Mouse (Mus musculus) CH12.LX (cell line): ENCODE measurements around the gene Shisa4.

Experiments used
- CHD1 ChIP-seq: IDR thresholded peaks from 2 replicates; pipeline ENCODE4 v1.6.1; 2012; ENCODE audit warnings: low read depth, low read length, improper control_type of control experiment, inconsistent platforms
- CTCF ChIP-seq, 2 experiments: IDR thresholded peaks in 1 of 2; conservative IDR thresholded peaks in 1 of 2; 2 replicates each; pipeline ENCODE4 v1.5.1; 2011 to 2012; ENCODE audit warnings: low read depth in 2 of 2, low read length in 2 of 2, improper control_type of control experiment in 1 of 2, inconsistent platforms in 1 of 2, mild to moderate bottlenecking in 1 of 2, moderate library complexity in 1 of 2
- ELF1 ChIP-seq: IDR thresholded peaks from 2 replicates; pipeline ENCODE4 v1.6.1; 2014; ENCODE audit warnings: low read depth, mild to moderate bottlenecking, inconsistent platforms, low read length, improper control_type of control experiment
- ETS1 ChIP-seq: conservative IDR thresholded peaks from 2 replicates; pipeline ENCODE4 v1.6.1; 2012; ENCODE audit warnings: low read depth, mild to moderate bottlenecking, inconsistent platforms, low read length, improper control_type of control experiment, moderate library complexity
- HCFC1 ChIP-seq: IDR thresholded peaks from 2 replicates; pipeline ENCODE4 v1.6.1; 2012; ENCODE audit warnings: low read depth, mild to moderate bottlenecking, inconsistent platforms, low read length, improper control_type of control experiment
- JUN ChIP-seq: IDR thresholded peaks from 2 replicates; pipeline ENCODE4 v1.6.1; 2011; ENCODE audit warnings: low read depth, mild to moderate bottlenecking, low read length, improper control_type of control experiment, moderate library complexity; ENCODE audit not compliant: insufficient read depth
- JUND ChIP-seq: conservative IDR thresholded peaks from 2 replicates; pipeline ENCODE4 v1.6.1; 2011; ENCODE audit warnings: low read depth, low read length, improper control_type of control experiment
- MAX ChIP-seq: IDR thresholded peaks from 2 replicates; pipeline ENCODE4 v1.6.1; 2011; ENCODE audit warnings: low read length, improper control_type of control experiment
- MAZ ChIP-seq: IDR thresholded peaks from 2 replicates; pipeline ENCODE4 v1.6.1; 2012; ENCODE audit warnings: low read depth, mild to moderate bottlenecking, inconsistent platforms, low read length, improper control_type of control experiment, moderate library complexity
- MYC ChIP-seq: IDR thresholded peaks from 2 replicates; pipeline ENCODE4 v1.6.1; 2011; ENCODE audit warnings: low read depth, mild to moderate bottlenecking, improper control_type of control experiment, low read length
- SIN3A ChIP-seq: IDR thresholded peaks from 2 replicates; pipeline ENCODE4 v1.6.1; 2012; ENCODE audit warnings: low read length, improper control_type of control experiment, inconsistent platforms
- UBTF ChIP-seq: IDR thresholded peaks from 2 replicates; pipeline ENCODE4 v1.6.1; 2012; ENCODE audit warnings: low read depth, mild to moderate bottlenecking, inconsistent platforms, low read length, improper control_type of control experiment, moderate library complexity
- ZNF384 ChIP-seq: IDR thresholded peaks from 2 replicates; pipeline ENCODE4 v1.6.1; 2012; ENCODE audit warnings: low read depth, low read length, improper control_type of control experiment, inconsistent platforms

DNA sequence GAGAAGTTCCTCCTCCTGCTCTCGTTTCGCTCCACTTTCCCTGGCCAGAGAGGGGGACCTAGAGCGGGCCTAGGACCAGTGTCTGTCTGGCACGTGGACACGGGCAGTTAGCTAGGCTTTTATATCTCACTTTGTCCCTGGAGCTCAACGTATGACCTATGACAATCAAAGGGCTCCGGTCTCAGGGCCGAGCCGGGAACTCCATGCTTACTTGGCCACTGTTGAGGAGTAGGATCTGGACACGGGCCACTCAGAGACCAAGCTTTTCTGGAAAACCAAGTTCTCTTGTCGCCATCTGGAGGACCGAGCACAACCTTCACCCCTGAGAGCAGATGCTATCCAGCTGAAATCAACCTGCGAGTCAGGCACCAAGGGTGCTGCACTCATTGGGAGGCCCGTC is 6.1 kb downstream of the Shisa4 start:
- TF ChIP-seq MAX (no peak), CTCF (conservative IDR thresholded peaks at IDR 0.05 in 1 of 2, IDR thresholded peaks at IDR 0.05 in 1 of 2; ENCODE audit: low read depth in 2 of 2, low read length in 2 of 2) (peak in 1 of 2 experiments; percentile 53; a peak in 2 of 4 replicates), ZNF384 (no peak), SIN3A (no peak), CHD1 (no peak), MYC (no peak), ETS1 (no peak), ELF1 (no peak), HCFC1 (no peak), JUN (no peak), JUND (no peak), MAZ (no peak), UBTF (no peak)
